Mouse (Mus musculus) ovary, postnatal 36 days (tissue): Measurements from ENCODE around the gene Ifitm2.
A peak's percentile ranks its signal among the peaks of the same experiment; 100 is the strongest.

Experiments used
- DNase-seq: peaks from one replicate; pipeline ENCODE4 v3.0.0; 2022; ENCODE audit warnings: low spot score, mixed read lengths

The Ifitm2 gene

GRCm38 (mm10) chr7:140943356-140943755 is 12.4 kb downstream of the Ifitm2 start:
- DNase-seq = no peak

DNA sequence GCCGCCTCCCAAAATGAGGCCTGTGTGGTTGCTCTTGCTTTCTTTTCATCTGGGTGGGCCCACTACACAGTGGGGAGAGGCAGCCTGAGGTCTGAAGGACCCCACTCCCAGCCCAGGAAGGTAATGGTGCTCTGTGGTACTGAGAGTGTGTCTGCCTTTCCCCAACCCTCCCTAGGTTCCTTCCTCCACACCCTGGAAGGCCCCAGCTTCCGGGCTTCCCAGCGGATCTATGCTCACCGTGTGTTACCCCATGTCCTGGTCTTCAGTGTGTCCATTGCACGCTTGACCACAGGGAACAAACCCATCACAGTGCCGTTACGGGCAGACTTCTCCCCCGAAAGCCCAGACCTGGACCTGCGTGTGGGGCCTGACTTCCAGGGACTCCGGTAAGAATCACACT is 13.0 kb downstream of the Ifitm2 start:
- no peak for DNase-seq

GRCm38 (mm10) chr7:140942341-140942740 is 13.4 kb downstream of the Ifitm2 start:
- peak; percentile 20 for DNase-seq

DNA sequence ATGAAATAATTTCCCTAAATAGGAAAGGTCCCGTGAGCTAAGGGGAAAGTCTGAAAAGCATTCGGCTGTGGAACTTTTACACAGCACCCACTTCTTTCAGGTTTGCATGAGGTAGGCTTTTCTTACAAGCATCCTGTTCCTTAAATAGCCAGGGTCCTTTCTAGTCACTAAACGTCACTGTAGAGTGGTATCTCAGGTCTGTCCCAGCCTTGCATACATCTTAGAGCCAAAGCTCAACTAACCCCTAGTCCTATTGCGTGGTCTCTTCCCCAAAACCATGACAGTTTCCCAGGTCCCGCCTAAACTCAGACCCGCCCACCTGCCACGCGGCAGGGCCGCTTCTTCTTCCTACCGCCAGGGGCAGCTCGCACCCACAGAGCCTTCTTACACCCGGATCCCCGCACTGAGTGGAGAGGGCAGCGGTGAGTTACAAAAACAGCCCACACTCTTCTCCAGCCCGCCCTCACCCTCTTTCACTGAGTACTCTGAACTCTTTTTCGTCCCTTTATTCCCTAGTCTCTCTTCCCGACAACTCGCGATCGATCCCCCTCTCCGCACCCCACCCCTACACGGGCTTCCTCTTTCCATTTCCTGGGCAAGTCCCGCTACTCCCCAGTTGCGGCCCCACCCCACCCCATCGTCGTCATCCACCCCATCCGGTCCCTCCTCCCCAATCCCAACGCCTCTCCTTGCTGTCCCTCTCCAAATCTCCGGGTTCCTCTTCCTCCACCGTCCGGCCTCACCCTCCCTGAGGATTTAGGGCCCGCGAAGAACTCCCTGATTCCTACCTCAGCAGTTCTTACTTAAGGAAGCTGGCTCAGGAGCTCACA is 14.3 kb downstream of the Ifitm2 start, which contains the start of gene Pgghg:
TSS of gene Pgghg (plus strand) at position 170 of the 830 bp plus-strand sequence.
- DNase-seq = peak; percentile 86

- peak; percentile 11 for DNase-seq
These were observed 16.1 kb downstream of the Ifitm2 start for GRCm38 (mm10) chr7:140939669-140940171.

DNA sequence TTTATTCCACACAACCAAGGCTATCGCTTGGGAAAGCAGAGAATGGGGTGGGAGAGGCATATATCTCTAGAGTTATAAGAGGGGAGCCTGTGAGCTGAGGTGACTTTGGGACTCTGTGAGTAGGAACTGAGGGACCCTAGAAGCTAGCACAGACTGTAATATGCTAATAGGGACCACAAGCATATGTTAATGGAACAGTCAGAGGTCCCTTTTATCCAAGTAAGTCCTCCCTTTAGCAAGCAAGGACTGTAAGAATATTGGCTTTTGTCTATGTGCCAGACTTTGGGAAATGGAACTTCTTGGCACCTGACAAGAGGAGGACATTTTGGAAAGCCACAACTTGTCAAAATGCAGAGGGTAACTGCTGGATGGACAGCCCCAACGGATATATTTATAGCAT is 16.9 kb downstream of the Ifitm2 start:
- DNase-seq = no peak

GRCm38 (mm10) chr7:140938436-140938835 is 17.4 kb downstream of the Ifitm2 start:
- DNase-seq = no peak

DNA sequence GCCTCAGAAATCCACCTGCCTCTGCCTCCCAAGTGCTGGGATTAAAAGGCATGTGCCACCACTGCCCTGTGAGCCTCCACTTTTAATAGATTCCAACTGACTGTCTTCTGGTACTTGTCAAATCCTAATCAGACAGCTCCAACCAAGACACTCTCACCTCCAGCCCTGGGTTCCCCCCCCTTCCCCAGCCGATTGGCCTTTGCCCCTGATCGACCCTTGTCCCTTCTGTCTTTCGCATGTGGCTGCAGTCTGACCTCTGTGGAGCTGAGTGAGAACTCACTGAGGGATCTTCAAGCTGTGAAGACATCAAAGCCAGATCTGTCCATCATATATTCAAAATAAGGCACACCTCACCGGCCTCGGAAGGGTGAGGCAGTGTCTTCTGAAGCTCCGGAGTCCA is 28.6 kb downstream of the Ifitm2 start:
- no peak for DNase-seq

DNA sequence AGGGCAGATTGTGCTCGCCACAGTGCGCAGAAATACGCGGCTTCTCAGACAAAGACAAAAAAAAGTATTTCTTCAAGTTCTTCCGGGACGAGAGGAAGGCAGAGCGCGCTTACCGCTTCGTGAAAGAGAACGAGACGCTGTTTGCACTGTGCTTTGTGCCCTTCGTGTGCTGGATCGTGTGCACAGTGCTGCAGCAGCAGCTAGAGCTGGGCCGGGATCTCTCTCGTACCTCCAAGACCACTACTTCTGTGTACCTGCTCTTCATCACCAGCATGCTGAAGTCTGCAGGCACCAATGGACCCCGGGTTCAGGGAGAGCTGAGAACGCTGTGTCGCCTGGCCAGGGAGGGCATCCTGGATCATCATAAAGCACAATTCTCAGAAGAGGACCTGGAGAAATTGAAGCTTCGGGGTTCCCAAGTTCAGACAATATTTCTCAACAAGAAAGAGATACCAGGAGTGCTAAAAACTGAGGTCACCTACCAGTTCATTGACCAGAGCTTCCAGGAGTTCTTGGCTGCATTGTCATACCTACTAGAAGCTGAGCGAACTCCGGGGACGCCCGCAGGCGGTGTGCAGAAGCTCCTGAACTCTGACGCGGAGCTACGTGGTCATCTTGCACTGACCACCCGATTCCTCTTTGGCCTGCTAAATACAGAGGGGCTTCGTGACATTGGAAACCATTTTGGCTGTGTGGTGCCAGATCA is 32.6 kb downstream of the Ifitm2 start:
- DNase-seq = no peak

- DNase-seq = peak; percentile 56
These were observed 33.3 kb downstream of the Ifitm2 start for GRCm38 (mm10) chr7:140922398-140923069.

GRCm38 (mm10) chr7:140921225-140921975 is 34.4 kb downstream of the Ifitm2 start:
- DNase-seq = no peak

- no peak for DNase-seq
These were observed 35.3 kb downstream of the Ifitm2 start, which contains the start of gene Nlrp6 for GRCm38 (mm10) chr7:140920418-140921029. Gene Nlrp6, plus strand, starts transcription at chr7:140920902.

- DNase-seq = no peak
These were observed 35.9 kb downstream of the Ifitm2 start for GRCm38 (mm10) chr7:140919911-140920310.

DNA sequence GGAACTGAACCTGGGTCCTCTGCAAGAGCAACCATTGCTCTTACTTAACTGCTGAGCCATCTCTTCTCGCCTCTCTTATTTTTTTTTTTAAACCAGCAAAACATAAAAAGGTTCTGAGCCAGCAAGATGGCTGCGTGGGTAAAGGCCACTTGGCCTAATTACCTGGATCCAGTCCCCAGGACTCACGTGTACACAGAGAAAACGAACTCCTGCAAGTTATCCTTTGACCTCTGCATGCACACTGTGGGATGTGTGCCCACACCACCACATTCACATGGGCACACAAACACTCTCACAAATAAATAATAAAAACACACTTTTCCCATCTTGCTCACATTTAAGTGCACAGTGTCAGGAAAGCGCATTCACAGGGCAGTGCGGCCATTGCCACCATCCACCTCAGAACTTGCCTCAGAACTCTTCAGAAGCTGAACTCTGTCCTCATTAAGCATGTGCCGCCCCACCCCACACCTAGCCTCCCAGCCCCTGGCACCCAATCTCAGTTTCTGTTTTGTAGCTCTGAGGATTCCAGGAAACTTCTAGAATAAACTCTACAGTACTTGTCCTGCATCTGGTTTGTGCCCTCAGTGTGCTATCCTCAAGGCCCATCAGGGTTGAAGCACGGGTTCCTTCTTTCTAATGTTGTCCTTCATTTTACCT is 41.6 kb downstream of the Ifitm2 start:
- no peak for DNase-seq

GRCm38 (mm10) chr7:140912846-140913482 is 42.8 kb downstream of the Ifitm2 start:
- no peak for DNase-seq

GRCm38 (mm10) chr7:140912293-140912692 is 43.5 kb downstream of the Ifitm2 start:
- no peak for DNase-seq

DNA sequence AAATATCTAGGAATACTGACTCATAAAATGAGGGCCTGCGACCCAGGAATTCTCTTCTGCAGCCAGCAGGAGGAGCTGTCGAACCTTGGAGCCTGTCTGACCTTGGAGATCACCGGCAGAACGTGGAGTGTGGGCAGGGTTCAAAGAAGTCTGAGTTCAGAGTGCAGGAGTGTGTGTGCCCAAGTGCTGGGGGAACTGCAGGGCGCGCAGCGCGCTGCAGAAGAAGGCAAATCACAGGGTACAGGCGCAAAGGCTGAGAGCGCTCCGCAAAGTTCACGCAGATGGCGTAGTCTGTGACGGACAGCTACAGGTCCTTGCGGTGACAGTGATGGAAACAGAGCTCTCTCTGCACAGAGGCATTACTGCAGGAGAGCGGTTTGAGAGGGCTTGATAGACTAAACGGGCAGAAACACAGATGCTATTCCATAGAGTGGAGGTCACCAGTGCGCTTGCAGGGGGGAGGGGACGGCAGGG is 47.1 kb downstream of the Ifitm2 start:
- peak; percentile 80 for DNase-seq

DNA sequence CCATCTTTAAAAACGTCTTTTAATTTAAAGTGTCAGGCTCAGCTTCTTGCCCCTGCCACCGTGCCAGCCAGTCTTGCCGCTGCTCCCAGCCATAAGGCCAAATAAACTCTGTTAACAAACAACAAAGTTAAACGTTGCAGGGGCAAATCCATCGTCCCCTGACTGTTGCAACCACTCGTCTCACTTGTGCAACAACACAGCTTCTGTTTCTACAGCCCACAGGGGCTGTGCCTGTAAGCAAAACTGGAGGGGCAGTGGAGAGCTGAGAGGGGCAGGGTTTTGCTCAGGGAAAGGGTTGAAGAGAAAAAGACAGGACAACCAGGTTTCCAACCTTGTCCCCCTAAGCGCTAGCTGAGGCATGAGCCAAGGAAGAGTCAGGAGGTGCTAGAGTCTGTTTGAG is 47.6 kb downstream of the Ifitm2 start:
- no peak for DNase-seq

GRCm38 (mm10) chr7:140907697-140908096 is 48.1 kb downstream of the Ifitm2 start:
- DNase-seq = no peak

DNA sequence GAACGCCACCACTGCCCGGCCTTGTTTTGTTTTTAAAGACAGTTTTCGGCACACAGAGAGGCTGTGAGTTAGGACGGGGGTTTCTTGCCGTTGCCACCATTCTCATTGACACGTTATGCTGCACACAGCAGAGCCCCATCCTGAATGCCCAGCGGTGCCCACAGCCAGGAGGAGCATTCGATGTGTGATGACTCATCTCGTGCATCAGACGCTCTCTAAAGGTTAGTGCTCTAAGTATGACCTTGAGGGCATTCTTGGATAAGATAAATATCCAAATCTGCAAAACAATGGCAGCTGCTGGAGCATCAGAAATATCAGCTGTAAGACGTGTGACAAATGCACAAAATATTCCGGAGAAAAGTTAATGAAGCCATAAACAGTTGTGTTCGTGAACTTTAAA is 48.7 kb downstream of the Ifitm2 start:
- no peak for DNase-seq
